Mouse (Mus musculus) megakaryocyte, embryonic 14.5 days (primary cell): ENCODE data around the gene Ace.

Experiments used
- FLI1 ChIP-seq: IDR thresholded peaks from 2 replicates; pipeline ENCODE4 v1.6.1; 2012; ENCODE audit warnings: low read length, inconsistent platforms, mixed read lengths
- GATA1 ChIP-seq: IDR thresholded peaks from 3 replicates; pipeline ENCODE4 v1.6.1; 2012; ENCODE audit warnings: mixed read lengths, low read length, inconsistent platforms, borderline replicate concordance

DNA sequence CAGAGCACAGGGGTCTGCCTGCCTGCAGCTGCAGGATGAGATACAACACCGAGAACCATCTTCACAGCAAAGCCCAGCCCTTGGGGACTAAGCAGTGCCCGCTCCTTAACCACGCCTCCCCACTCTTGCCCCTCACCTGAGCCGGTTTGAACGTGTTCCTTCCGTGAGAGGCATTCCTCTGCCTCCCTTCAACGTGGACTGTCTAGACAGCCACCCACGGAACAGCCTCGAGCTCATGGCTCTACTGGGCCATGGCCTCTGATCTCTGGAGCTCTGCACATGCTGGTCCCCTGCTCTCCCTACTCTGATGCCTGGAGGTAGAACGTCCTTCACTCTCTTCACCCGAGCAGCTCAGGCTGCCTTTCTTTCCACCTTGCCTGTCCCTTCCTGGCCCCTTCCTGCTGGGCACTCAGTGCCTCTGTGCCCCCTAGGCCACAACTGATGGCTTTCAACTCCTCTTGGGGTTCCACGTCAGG is 14.8 kb upstream of the Ace start, which contains the start of gene Cyb561:
- TF ChIP-seq GATA1, result no peak
- no peak for TF ChIP-seq FLI1
